Mouse (Mus musculus): ENCODE results near the gene Csrnp1. TPM values are rescaled to one million over a fixed set of nuclear protein-coding genes. Genes with fewer than 3 reads are reported as not detected.
A peak's percentile ranks its signal among the peaks of the same experiment; 100 is the strongest.
"Not testable (repeated sequence)": the region's sequence is repeated elsewhere in the genome, so short reads cannot be mapped to it uniquely, and the experiment has no call there.

Csrnp1 gene
- polyA plus RNA-seq, 1 experiment, result 50.5 TPM

DNA sequence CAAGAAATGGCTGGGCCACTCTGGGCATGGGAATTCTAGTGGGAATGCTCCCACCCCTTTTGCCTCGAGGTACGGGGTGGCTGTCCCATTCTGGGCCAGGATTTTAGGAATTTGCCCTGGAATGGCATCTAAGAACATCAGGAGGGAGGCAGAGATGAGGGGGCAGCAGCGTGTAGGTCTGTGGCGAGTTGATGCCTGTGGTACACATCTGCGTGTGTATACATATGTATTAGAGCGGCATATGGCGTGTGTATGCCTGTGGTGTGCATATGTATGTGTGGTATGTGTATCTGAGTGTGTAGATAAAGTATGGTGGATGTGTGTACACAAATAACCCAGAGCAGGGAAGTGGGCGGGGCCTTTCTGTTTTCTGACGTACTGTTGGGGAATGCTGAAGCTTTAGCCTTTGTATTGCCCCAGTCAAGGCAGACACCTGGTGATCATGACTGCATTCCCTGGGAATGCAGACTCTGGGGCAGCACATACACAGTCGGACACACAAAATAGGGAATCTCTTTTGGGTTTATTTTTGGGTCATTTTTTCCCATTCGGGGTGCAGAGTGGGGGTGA, 28.9 kb upstream of the Csrnp1 start:
- Histone ChIP-seq H3K27ac (ENCODE audit: insufficient read depth, low read length) (no peak overlapping the region), H3K4me3 (ENCODE audit: extremely low read depth, insufficient read depth, insufficient read length) (no peak overlapping the region), H3K4me1 (ENCODE audit: control insufficient read depth, insufficient read depth, insufficient read length) (peaks cover 4% of the 10 kb centered on the region; the same call in 1 of the 2 replicates), H3K36me3 (ENCODE audit: control insufficient read depth, insufficient read depth, low read length) (no peaks in the 10 kb centered on the region), H3K27me3 (ENCODE audit: control insufficient read depth, insufficient read depth, low read length) (no peaks in the 10 kb centered on the region)
- TF ChIP-seq CTCF (IDR thresholded peaks at IDR 0.05; ENCODE audit: extremely low read depth, insufficient read depth, insufficient read length, insufficient replicate concordance) (no peak), POLR2A (IDR thresholded peaks at IDR 0.05; ENCODE audit: low read depth, low read length) (no peak)
- 86% methylated on average over 11 of the region's 11 CpGs for WGBS
- DNase-seq (ENCODE audit: low read depth in 1 of 2, low spot score in 2 of 2), result no peak

DNA sequence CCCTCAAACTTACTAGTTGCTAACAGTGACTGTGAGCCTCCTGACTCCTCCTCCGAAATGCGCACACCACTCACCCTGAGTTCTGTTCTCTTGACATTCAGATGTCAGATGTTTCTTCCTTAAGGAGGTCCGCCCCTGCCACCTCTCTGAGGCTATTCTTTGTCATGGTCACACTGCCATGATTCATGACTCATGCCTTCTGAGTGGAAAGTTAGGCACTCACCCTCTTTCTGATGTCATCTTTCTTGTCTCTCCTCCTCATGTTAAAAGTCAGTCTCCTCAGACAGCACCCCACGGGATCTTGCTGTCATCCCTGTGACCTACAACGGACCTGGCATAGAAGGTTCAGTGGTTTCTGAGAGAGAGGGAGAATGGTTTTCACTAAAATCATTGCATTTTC, 28.3 kb upstream of the Csrnp1 start:
- no peak for TF ChIP-seq CTCF (IDR thresholded peaks at IDR 0.05; ENCODE audit: extremely low read depth, insufficient read depth, insufficient read length, insufficient replicate concordance)
- TF ChIP-seq POLR2A (IDR thresholded peaks at IDR 0.05; ENCODE audit: low read depth, low read length), result no peak
- no peak for DNase-seq (ENCODE audit: low read depth in 1 of 2, low spot score in 2 of 2)
- no peaks in the 10 kb centered on the region for H3K27me3 ChIP-seq (ENCODE audit: control insufficient read depth, insufficient read depth, low read length)
- no peak overlapping the region for H3K4me3 ChIP-seq (ENCODE audit: extremely low read depth, insufficient read depth, insufficient read length)
- peaks cover 4% of the 10 kb centered on the region; the same call in 1 of the 2 replicates for H3K4me1 ChIP-seq (ENCODE audit: control insufficient read depth, insufficient read depth, insufficient read length)
- H3K36me3 ChIP-seq (ENCODE audit: control insufficient read depth, insufficient read depth, low read length), result no peaks in the 10 kb centered on the region
- WGBS, result 89% methylated on average over 5 of the region's 5 CpGs
- no peak overlapping the region for H3K27ac ChIP-seq (ENCODE audit: insufficient read depth, low read length)

GRCm38 (mm10) chr9:120012161-120012560, 27.7 kb upstream of the Csrnp1 start:
- H3K36me3 ChIP-seq (ENCODE audit: control insufficient read depth, insufficient read depth, low read length); DNase-seq (ENCODE audit: low read depth in 1 of 2, low spot score in 2 of 2); H3K27me3 ChIP-seq (ENCODE audit: control insufficient read depth, insufficient read depth, low read length); H3K4me3 ChIP-seq (ENCODE audit: extremely low read depth, insufficient read depth, insufficient read length); H3K27ac ChIP-seq (ENCODE audit: insufficient read depth, low read length); H3K4me1 ChIP-seq (ENCODE audit: control insufficient read depth, insufficient read depth, insufficient read length): not testable (repeated sequence)
- WGBS, result 82% methylated on average over 6 of the region's 6 CpGs

- Histone ChIP-seq H3K36me3 (ENCODE audit: control insufficient read depth, insufficient read depth, low read length) (no peaks in the 10 kb centered on the region), H3K27ac (ENCODE audit: insufficient read depth, low read length) (peak overlapping the region; percentile 13; the same call in 1 of the 2 replicates), H3K4me3 (ENCODE audit: extremely low read depth, insufficient read depth, insufficient read length) (peak overlapping the region; percentile 24; the same call in 1 of the 2 replicates), H3K27me3 (ENCODE audit: control insufficient read depth, insufficient read depth, low read length) (no peaks in the 10 kb centered on the region), H3K4me1 (ENCODE audit: control insufficient read depth, insufficient read depth, insufficient read length) (peaks cover 4% of the 10 kb centered on the region; the same call in 1 of the 2 replicates)
- 1% methylated on average over 10 of the region's 10 CpGs for WGBS
- peak; percentile 56 to 70 for DNase-seq (ENCODE audit: low read depth in 1 of 2, low spot score in 2 of 2)
- TF ChIP-seq CTCF (IDR thresholded peaks at IDR 0.05; ENCODE audit: extremely low read depth, insufficient read depth, insufficient read length, insufficient replicate concordance), result peak; percentile 35; the same call in 1 of the 2 replicates
- no peak for TF ChIP-seq POLR2A (IDR thresholded peaks at IDR 0.05; ENCODE audit: low read depth, low read length)
These were observed 27.1 kb upstream of the Csrnp1 start for GRCm38 (mm10) chr9:120011533-120011932.

- peaks cover 4% of the 10 kb centered on the region; the same call in 1 of the 2 replicates for H3K4me1 ChIP-seq (ENCODE audit: control insufficient read depth, insufficient read depth, insufficient read length)
- 5% methylated on average over 57 of the region's 60 CpGs for WGBS
- DNase-seq (ENCODE audit: low read depth in 1 of 2, low spot score in 2 of 2), result peak; percentile 88 to 96
- TF ChIP-seq CTCF (IDR thresholded peaks at IDR 0.05; ENCODE audit: extremely low read depth, insufficient read depth, insufficient read length, insufficient replicate concordance), result no peak
- no peak for TF ChIP-seq POLR2A (IDR thresholded peaks at IDR 0.05; ENCODE audit: low read depth, low read length)
- H3K27ac ChIP-seq (ENCODE audit: insufficient read depth, low read length), result peak overlapping the region; percentile 13; the same call in 1 of the 2 replicates
- no peaks in the 10 kb centered on the region for H3K36me3 ChIP-seq (ENCODE audit: control insufficient read depth, insufficient read depth, low read length)
- H3K4me3 ChIP-seq (ENCODE audit: extremely low read depth, insufficient read depth, insufficient read length), result peak overlapping the region; percentile 37; the same call in 1 of the 2 replicates
- H3K27me3 ChIP-seq (ENCODE audit: control insufficient read depth, insufficient read depth, low read length), result no peaks in the 10 kb centered on the region
These were observed 26.5 kb upstream of the Csrnp1 start for GRCm38 (mm10) chr9:120010781-120011511.

DNA sequence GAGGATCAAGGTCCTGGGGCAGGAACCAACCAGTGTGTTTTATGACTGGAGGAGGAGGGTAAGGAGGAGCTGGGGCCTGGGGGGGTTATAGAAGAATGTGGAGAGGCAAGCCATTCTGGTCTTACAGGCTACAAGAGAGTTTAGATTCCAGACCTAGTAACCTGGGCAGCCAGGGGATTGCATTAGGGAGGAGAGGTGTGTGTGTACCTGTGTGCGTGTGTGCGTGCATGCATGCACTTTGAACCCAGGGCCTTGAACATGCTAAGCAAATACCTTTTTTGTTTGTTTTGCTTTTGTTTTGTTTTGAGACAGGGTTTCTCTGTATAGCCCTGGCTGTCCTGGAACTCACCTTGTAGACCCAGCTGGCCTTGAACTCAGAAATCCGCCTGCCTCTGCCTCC, 25.4 kb upstream of the Csrnp1 start:
- Histone ChIP-seq H3K36me3 (ENCODE audit: control insufficient read depth, insufficient read depth, low read length) (no peaks in the 10 kb centered on the region), H3K4me3 (ENCODE audit: extremely low read depth, insufficient read depth, insufficient read length) (no peak overlapping the region), H3K27me3 (ENCODE audit: control insufficient read depth, insufficient read depth, low read length) (no peaks in the 10 kb centered on the region), H3K27ac (ENCODE audit: insufficient read depth, low read length) (no peak overlapping the region), H3K4me1 (ENCODE audit: control insufficient read depth, insufficient read depth, insufficient read length) (peaks cover 4% of the 10 kb centered on the region; the same call in 1 of the 2 replicates)
- WGBS, result 88% methylated on average over 3 of the region's 3 CpGs
- DNase-seq (ENCODE audit: low read depth in 1 of 2, low spot score in 2 of 2), result no peak
- TF ChIP-seq POLR2A (IDR thresholded peaks at IDR 0.05; ENCODE audit: low read depth, low read length) (no peak), CTCF (IDR thresholded peaks at IDR 0.05; ENCODE audit: extremely low read depth, insufficient read depth, insufficient read length, insufficient replicate concordance) (no peak)
